Mouse (Mus musculus) liver, embryonic 14.5 days (tissue): ENCODE measurements at regions not wholly inside any gene's neighbourhood (a gene's known extent, or its start where the extent isn't known, plus 50 kb on each side); places are given as distances from the start of the nearest gene placed in this dataset.

ENCODE experiments used
- ATAC-seq: fragments of 200-750 bp; cut with Nextera tagmentation; 2 replicates; pipeline ENCODE4 v1.8.0; 2017; ENCODE audit warnings: moderate number of reproducible peaks, mild to moderate bottlenecking, moderate library complexity; ENCODE audit not compliant: insufficient read depth
- DNase-seq, 3 experiments: peaks; one replicate each; pipeline ENCODE4 v3.0.0-alpha.2; 2012 to 2013; ENCODE audit warnings: low read depth in 3 of 3, low spot score in 3 of 3
- H3K27ac ChIP-seq: fragments of 300-500 bp; sonication (generic); 2 replicates; pipeline ENCODE4 v1.5.1; 2014; ENCODE audit warnings: moderate library complexity, mild to moderate bottlenecking, control low read depth, inconsistent platforms
- H3K27me3 ChIP-seq: fragments of 300-500 bp; sonication (generic); 2 replicates; pipeline ENCODE4 v1.6.1; 2014; ENCODE audit warnings: mild to moderate bottlenecking, low read length, moderate library complexity; ENCODE audit not compliant: control insufficient read depth, insufficient read depth
- H3K36me3 ChIP-seq: fragments of 300-500 bp; sonication (generic); replicated peaks from 2 replicates; pipeline ENCODE4 v1.6.1; 2014; ENCODE audit warnings: low read depth; ENCODE audit not compliant: control insufficient read depth, insufficient read depth
- H3K4me1 ChIP-seq, 2 experiments: fragments of 200-500 bp in 1 of 2; fragments of 300-500 bp in 1 of 2; sonication (generic) in 1 of 2; replicated peaks; 2 replicates each; pipeline ENCODE4 v1.6.1; 2012 to 2014; ENCODE audit warnings: antibody characterized with exemption in 1 of 2, inconsistent platforms in 1 of 2, low read length in 1 of 2; ENCODE audit not compliant: control insufficient read depth in 2 of 2, insufficient read depth in 2 of 2
- H3K4me2 ChIP-seq: fragments of 300-500 bp; sonication (generic); 2 replicates; pipeline ENCODE4 v1.6.1; 2014; ENCODE audit warnings: low read depth, mild to moderate bottlenecking, control low read depth, moderate library complexity
- H3K4me3 ChIP-seq, 2 experiments: fragments of 200-500 bp in 1 of 2; fragments of 300-500 bp in 1 of 2; sonication (generic) in 1 of 2; 2 replicates each; pipeline ENCODE4 v1.5.1; 2012 to 2014; ENCODE audit warnings: low read depth in 2 of 2, low read length in 2 of 2, mild to moderate bottlenecking in 2 of 2, control low read depth in 1 of 2, inconsistent platforms in 1 of 2, moderate library complexity in 1 of 2; ENCODE audit not compliant: insufficient read depth in 1 of 2
- H3K9ac ChIP-seq: fragments of 300-500 bp; sonication (generic); replicated peaks from 2 replicates; pipeline ENCODE4 v1.6.1; 2014; ENCODE audit warnings: mild to moderate bottlenecking, control low read depth, moderate library complexity
- H3K9me3 ChIP-seq: fragments of 300-500 bp; sonication (generic); 2 replicates; pipeline ENCODE4 v1.6.1; 2016; ENCODE audit warnings: low read length, mixed read lengths; ENCODE audit not compliant: control insufficient read depth
- CTCF ChIP-seq: IDR thresholded peaks from 2 replicates; pipeline ENCODE4 v1.5.1; 2016; ENCODE audit warnings: antibody characterized with exemption, low read depth, control low read depth
- EP300 ChIP-seq: IDR thresholded peaks from 2 replicates; pipeline ENCODE4 v1.6.1; 2016; ENCODE audit warnings: antibody characterized with exemption, low read depth
- WGBS: fragments of 180-500 bp; shearing (Covaris S2); extraction: QIAGEN DNeasy Blood & Tissue Kit; methylation state at CpG from one replicate; pipeline ENCODE4 v1.1.7; 2014; ENCODE audit not compliant: insufficient replicate concordance; 5-methylcytosine and 5-hydroxymethylcytosine counted together

DNA sequence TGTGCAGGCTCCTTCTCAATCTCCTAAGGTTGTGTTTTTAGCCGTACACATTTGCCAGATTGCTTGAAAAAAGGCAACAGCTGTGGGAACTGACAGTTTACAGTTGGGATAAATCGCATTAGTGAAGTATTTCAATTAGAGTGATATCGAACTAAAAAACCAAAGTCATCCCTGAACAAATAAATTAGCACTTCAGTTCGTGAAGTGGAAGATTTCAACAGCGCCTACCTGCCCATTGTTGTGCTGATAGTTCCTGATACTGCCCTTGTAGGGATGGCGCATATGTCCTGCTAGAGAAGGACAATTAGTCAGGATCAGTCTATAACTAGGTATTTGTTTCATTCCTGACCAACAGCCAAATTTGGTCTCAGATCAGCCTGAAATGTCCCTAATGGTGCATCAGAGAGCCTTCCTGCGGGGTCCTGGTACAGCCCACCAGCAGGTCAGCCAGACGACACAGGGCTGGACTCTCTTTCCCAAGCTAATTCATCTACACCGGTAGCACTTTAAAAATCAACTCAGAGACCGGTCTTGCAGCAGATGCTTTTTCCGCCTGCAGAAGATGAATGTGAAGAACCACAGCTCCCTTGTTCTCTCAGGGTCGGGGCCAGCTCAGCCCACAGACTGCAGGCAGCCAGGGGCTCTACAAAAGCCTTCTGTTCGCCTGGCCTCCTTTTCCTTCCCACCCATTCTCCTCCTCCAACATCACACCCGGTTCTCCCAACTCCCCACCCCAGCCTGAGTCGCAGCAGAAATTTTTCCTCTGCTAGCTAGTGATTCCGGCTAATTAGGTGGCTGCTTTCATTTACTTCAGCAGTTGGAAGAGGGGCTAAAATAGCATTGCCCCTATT is 146.1 kb downstream of the Psat1 start:
- H3K9ac ChIP-seq = no peak overlapping the region
- H3K27me3 ChIP-seq = no peaks in the 10 kb centered on the region
- no peaks in the 10 kb centered on the region for H3K36me3 ChIP-seq
- ATAC-seq = no peak
- H3K4me2 ChIP-seq = peak overlapping the region; percentile 43
- H3K4me3 ChIP-seq = no peak overlapping the region
- no peak for DNase-seq
- WGBS = 28% methylated on average over 16 of the region's 16 CpGs
- no peak overlapping the region for H3K27ac ChIP-seq
- 0 out of 4 replicates have a peak, but pooled peaks cover 0 to 4% of the 10 kb centered on the region in 2 experiments for H3K4me1 ChIP-seq
- TF ChIP-seq EP300 (no peak), CTCF (no peak)
- H3K9me3 ChIP-seq = no peaks in the 10 kb centered on the region

DNA sequence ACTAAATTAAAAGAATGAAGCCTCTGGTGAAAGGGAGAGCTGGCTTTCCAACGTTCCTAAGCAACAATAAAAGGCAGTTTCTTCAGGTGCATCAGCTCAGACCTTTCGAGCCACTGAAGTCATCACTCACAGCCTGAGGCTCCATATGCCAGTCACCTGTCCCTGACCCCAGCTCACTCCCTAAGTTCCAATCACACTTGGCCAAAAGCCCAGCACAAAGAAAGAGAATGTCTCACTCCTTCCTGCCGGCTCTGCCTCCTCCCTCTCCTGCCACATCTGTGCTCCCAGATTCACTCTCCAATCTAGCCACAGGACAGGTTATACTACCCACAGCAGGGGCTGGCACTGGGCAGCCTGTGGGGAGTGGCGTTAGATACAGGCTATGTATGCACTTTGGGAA is 150.7 kb downstream of the Psat1 start:
- no peak for TF ChIP-seq EP300
- TF ChIP-seq CTCF = no peak
- no peak overlapping the region for H3K4me2 ChIP-seq

DNA sequence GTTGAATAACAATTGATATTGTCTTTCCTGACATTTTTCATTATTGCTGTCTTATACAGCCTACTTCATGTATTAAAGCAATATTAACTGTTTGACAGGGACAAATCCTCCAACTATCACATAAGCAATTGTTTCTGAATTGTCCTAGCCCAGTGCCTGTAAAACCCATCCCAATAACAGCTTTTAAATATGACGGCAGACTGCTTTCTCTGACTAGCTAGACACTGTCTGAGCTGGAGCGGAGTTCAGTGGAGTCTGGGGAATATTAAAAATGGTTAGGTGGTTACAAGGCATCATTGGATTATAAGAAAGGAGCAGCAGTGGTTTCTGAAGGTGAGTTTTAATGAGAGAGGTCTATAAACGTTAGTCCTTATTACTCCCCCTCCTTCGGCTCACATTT is 155.2 kb downstream of the Psat1 start:
- no peaks in the 10 kb centered on the region for H3K36me3 ChIP-seq
- no peak overlapping the region for H3K4me3 ChIP-seq
- DNase-seq (no peak), ATAC-seq (no peak)
- no peak overlapping the region for H3K27ac ChIP-seq
- H3K27me3 ChIP-seq = no peaks in the 10 kb centered on the region
- H3K4me2 ChIP-seq = no peak overlapping the region
- peaks cover 0 to 2% of the 10 kb centered on the region in 2 experiments; a peak in 1 of 4 replicates for H3K4me1 ChIP-seq
- H3K9ac ChIP-seq = no peak overlapping the region
- WGBS = 59% methylated on average over 4 of the region's 4 CpGs
- TF ChIP-seq CTCF = no peak
- TF ChIP-seq EP300 = no peak
- no peaks in the 10 kb centered on the region for H3K9me3 ChIP-seq

More for the DNA sequence above, 150.7 kb downstream of the Psat1 start:
- no peaks in the 10 kb centered on the region for H3K27me3 ChIP-seq
- DNase-seq = no peak
- no peak for ATAC-seq
- no peak overlapping the region for H3K4me3 ChIP-seq
- H3K27ac ChIP-seq = no peak overlapping the region
- H3K9me3 ChIP-seq = no peaks in the 10 kb centered on the region
- 38% methylated on average over 4 of the region's 4 CpGs for WGBS
- H3K36me3 ChIP-seq = no peaks in the 10 kb centered on the region
- H3K4me1 ChIP-seq = 0 out of 4 replicates have a peak, but pooled peaks cover 0 to 2% of the 10 kb centered on the region in 2 experiments
- no peak overlapping the region for H3K9ac ChIP-seq

- peaks cover 0 to 2% of the 10 kb centered on the region in 2 experiments; a peak in 1 of 4 replicates for H3K4me1 ChIP-seq
- H3K4me2 ChIP-seq = no peak overlapping the region
- H3K36me3 ChIP-seq = no peaks in the 10 kb centered on the region
- no peaks in the 10 kb centered on the region for H3K27me3 ChIP-seq
- no peaks in the 10 kb centered on the region for H3K9me3 ChIP-seq
- no peak overlapping the region for H3K27ac ChIP-seq
- no peak overlapping the region for H3K9ac ChIP-seq
- DNase-seq = no peak
- WGBS = 57% methylated on average over 12 of the region's 12 CpGs
- ATAC-seq = no peak
- TF ChIP-seq EP300 = no peak
- no peak for TF ChIP-seq CTCF
- no peak overlapping the region for H3K4me3 ChIP-seq
Observed at GRCm38 (mm10) chr19:15791264-15791913, 155.7 kb downstream of the Psat1 start.

DNA sequence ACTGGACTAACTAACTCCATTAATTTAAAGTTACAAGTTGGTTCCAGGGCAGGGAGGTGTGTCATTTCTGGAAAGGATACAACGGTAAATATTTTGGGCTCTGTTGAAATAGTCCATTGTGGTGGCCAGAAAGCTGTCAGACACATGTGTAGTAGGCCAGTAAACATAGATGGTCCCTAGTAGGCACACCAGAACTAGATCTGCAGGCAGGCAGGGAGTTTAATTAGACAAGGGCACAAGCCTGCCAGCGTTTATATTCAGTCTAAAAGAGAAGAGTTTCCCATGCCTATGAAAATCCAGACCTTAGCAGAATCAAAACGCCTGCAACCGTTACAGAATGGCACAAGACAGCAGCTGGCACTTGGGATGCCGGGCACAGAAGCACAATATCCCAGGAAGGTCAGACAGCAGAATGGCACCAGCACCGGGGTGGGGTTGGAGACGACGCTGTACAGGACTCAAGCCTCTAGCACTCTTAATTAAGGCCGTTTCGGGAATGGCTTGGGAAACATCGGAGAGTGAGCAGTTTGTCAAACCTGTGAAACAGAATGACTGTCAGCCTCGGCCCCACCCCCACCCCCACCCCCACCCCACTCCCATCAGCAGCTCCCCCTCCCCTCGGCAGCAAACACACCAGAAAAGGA is 156.4 kb downstream of the Psat1 start:
- no peaks in the 10 kb centered on the region for H3K9me3 ChIP-seq
- DNase-seq (no peak), ATAC-seq (no peak)
- no peak overlapping the region for H3K27ac ChIP-seq
- no peak overlapping the region for H3K4me3 ChIP-seq
- H3K36me3 ChIP-seq = no peaks in the 10 kb centered on the region
- TF ChIP-seq CTCF (no peak), EP300 (no peak)
- no peak overlapping the region for H3K4me2 ChIP-seq
- H3K9ac ChIP-seq = no peak overlapping the region
- H3K4me1 ChIP-seq = peaks cover 0 to 2% of the 10 kb centered on the region in 2 experiments; a peak in 1 of 4 replicates
- 47% methylated on average over 13 of the region's 13 CpGs for WGBS
- H3K27me3 ChIP-seq = no peaks in the 10 kb centered on the region
